Mouse (Mus musculus) brain, embryonic 14.5 days (tissue): ENCODE results near the gene Gm21708.
"Not testable (repeated sequence)": the region's sequence is repeated elsewhere in the genome, so short reads cannot be mapped to it uniquely, and the experiment has no call there.

Source experiments
- CTCF ChIP-seq: fragments of 200-500 bp; IDR thresholded peaks from 2 replicates; pipeline ENCODE4 v1.5.1; 2012; ENCODE audit warnings: inconsistent platforms, mild to moderate bottlenecking, moderate library complexity, borderline replicate concordance; ENCODE audit not compliant: insufficient read depth, insufficient read length; ENCODE audit errors: extremely low read depth
- POLR2A ChIP-seq: fragments of 200-500 bp; IDR thresholded peaks from 2 replicates; pipeline ENCODE4 v1.6.1; 2012; ENCODE audit warnings: mild to moderate bottlenecking, inconsistent platforms, borderline replicate concordance; ENCODE audit not compliant: poor library complexity, insufficient read depth, insufficient read length, severe bottlenecking; ENCODE audit errors: extremely low read depth

DNA sequence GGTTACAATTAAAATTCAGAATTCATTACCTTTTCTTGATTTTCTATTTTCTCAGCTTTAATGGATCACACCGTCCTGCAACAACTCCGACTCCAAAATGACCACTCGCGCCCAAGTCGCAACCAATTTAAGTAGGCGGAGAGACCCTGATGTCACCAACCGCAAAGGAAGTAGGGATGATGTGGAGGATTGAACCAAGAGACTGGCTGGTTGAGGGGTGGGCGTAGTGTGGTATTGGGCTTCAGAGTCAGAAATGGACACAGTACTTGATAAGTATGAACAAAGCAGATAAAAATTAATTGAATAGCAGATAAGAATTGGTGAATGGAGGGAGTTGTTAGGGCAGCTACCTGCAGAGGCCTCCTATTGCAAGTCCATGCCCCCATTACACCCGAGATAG is at the start of gene Gm21708, which contains the start of gene Gm21704:
- not testable (repeated sequence) for TF ChIP-seq CTCF, POLR2A
